Mouse (Mus musculus): ENCODE data around the gene Csgalnact2. TPM values are rescaled to one million over a fixed set of nuclear protein-coding genes. Genes with fewer than 3 reads are reported as not detected.

Gene Csgalnact2
- total and polyA plus RNA-seq, 3 experiments = 2.2 to 6.4 (median 3.0) TPM

DNA sequence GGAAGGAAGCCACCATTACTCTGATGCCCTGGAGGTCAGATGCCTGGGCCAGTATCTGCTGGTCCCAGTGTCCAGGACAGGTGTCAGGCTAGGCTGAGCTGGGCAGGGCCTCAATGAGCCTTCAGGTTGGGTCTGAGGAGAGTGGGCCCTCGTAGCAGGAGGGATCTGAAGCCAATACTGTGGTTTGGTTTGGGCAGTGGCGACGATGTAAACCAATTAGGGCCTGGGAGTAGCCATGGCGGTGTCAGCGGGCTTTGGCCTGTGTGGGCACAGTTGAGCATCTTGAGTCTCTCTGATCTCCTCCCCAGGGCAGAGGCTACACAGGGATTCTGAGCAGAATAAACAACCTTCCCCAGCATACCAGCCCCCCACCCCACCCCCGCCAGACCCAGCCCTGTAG is 55.3 kb downstream of the Csgalnact2 start:
- no peak for DNase-seq (ENCODE audit: extremely low read depth)

DNA sequence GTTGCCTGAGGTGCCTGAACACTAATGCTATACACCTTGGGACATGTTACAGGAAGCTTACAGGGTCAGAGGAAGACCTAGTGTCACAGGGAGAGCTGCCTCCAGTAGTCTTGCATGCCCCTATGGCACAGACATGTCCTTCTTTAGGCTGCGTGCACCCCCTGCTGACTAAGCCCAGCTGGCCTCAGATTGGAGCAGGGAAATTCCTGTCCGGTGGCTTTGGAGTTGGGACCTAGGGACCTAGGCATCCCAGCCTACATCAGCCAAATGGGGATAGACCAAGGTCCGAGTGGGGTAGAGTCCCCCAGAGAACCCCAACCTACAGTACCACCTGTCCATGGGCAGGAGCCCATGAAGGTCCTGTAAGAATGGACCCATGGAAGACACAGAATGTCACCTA is 56.6 kb downstream of the Csgalnact2 start:
- no peaks in the 10 kb centered on the region for H3K9me3 ChIP-seq (replicated peaks; ENCODE audit: low read length)
- dilution Hi-C loops (cut with MboI; ENCODE audit: extremely low pct_ligation_motif_present, extremely low pct_unique_long_range_greater_than_20kb, low sequenced_read_pairs) = no loop called here

More for the DNA sequence above, 55.3 kb downstream of the Csgalnact2 start:
- no peak overlapping the region for H3K9ac ChIP-seq (ENCODE audit: insufficient read depth, low read depth)
- dilution Hi-C loops (cut with MboI; ENCODE audit: extremely low pct_ligation_motif_present, extremely low pct_unique_long_range_greater_than_20kb, low sequenced_read_pairs) (no loop called here), in situ Hi-C loops (cut with MboI; ENCODE audit: low pct_ligation_motif_present, low pct_unique_long_range_greater_than_20kb, low sequenced_read_pairs) (no loop called here)
- TF ChIP-seq JUN (IDR thresholded peaks at IDR 0.05; ENCODE audit: insufficient read depth, low read depth, low read length) (no peak), TBP (conservative IDR thresholded peaks at IDR 0.05; ENCODE audit: low read depth, low read length) (no peak), HCFC1 (IDR thresholded peaks at IDR 0.05; ENCODE audit: low read depth, low read length) (no peak), RAD21 (IDR thresholded peaks at IDR 0.05; ENCODE audit: low read depth, low read length) (no peak), EP300 (IDR thresholded peaks at IDR 0.05; ENCODE audit: low read length) (no peak)
- peaks cover 82% of the 10 kb centered on the region for H3K27me3 ChIP-seq (replicated peaks)
- H3K9me3 ChIP-seq (replicated peaks; ENCODE audit: low read length) = no peaks in the 10 kb centered on the region
- no peaks in the 10 kb centered on the region for H3K79me2 ChIP-seq (replicated peaks; ENCODE audit: control insufficient read depth, extremely low read depth, insufficient read depth, poor library complexity, severe bottlenecking)
- no peaks in the 10 kb centered on the region for H3K4me1 ChIP-seq (ENCODE audit: control insufficient read depth in 1 of 2, insufficient read depth in 2 of 2)
- no peak overlapping the region for H3K4me2 ChIP-seq (ENCODE audit: insufficient read depth, low read depth, poor library complexity, severe bottlenecking)
- H3K36me3 ChIP-seq (replicated peaks in 1 of 2; ENCODE audit: control insufficient read depth in 1 of 2, insufficient read depth in 1 of 2, low read length in 1 of 2) = no peaks in the 10 kb centered on the region
- no peak overlapping the region for H3K27ac ChIP-seq (ENCODE audit: insufficient read depth, low read depth)
- no peak overlapping the region for H3K4me3 ChIP-seq (replicated peaks in 1 of 3; ENCODE audit: low read depth in 2 of 3, low read length in 2 of 3, poor library complexity in 1 of 3)

GRCm38 (mm10) chr6:118080711-118081110 is 58.2 kb downstream of the Csgalnact2 start:
- Histone ChIP-seq H3K27ac (ENCODE audit: insufficient read depth, low read depth) (no peak overlapping the region), H3K4me3 (replicated peaks in 1 of 3; ENCODE audit: low read depth in 2 of 3, low read length in 2 of 3, poor library complexity in 1 of 3) (no peak overlapping the region), H3K9ac (ENCODE audit: insufficient read depth, low read depth) (no peak overlapping the region), H3K79me2 (replicated peaks; ENCODE audit: control insufficient read depth, extremely low read depth, insufficient read depth, poor library complexity, severe bottlenecking) (no peaks in the 10 kb centered on the region), H3K9me3 (replicated peaks; ENCODE audit: low read length) (no peaks in the 10 kb centered on the region), H3K4me1 (ENCODE audit: control insufficient read depth in 1 of 2, insufficient read depth in 2 of 2) (no peaks in the 10 kb centered on the region), H3K36me3 (replicated peaks in 1 of 2; ENCODE audit: control insufficient read depth in 1 of 2, insufficient read depth in 1 of 2, low read length in 1 of 2) (no peaks in the 10 kb centered on the region), H3K4me2 (ENCODE audit: insufficient read depth, low read depth, poor library complexity, severe bottlenecking) (no peak overlapping the region), H3K27me3 (replicated peaks) (peaks cover 91% of the 10 kb centered on the region)
- TF ChIP-seq E2F4 (IDR thresholded peaks at IDR 0.05; ENCODE audit: insufficient replicate concordance, low read depth, low read length) (no peak), RAD21 (IDR thresholded peaks at IDR 0.05; ENCODE audit: low read depth, low read length) (no peak), NRF1 (IDR thresholded peaks at IDR 0.05; ENCODE audit: low read depth, low read length) (no peak), KAT2A (IDR thresholded peaks at IDR 0.05; ENCODE audit: insufficient replicate concordance, low read length) (no peak), MAZ (IDR thresholded peaks at IDR 0.05; ENCODE audit: low read depth, low read length) (no peak)
- no peak for DNase-seq (ENCODE audit: extremely low read depth)
- dilution Hi-C loops (cut with MboI; ENCODE audit: extremely low pct_ligation_motif_present, extremely low pct_unique_long_range_greater_than_20kb, low sequenced_read_pairs) = no loop called here
- in situ Hi-C loops (cut with MboI; ENCODE audit: low pct_ligation_motif_present, low pct_unique_long_range_greater_than_20kb, low sequenced_read_pairs) = no loop called here

More for the DNA sequence above, 56.6 kb downstream of the Csgalnact2 start:
- H3K36me3 ChIP-seq (replicated peaks in 1 of 2; ENCODE audit: control insufficient read depth in 1 of 2, insufficient read depth in 1 of 2, low read length in 1 of 2) = no peaks in the 10 kb centered on the region
- no peak overlapping the region for H3K27ac ChIP-seq (ENCODE audit: insufficient read depth, low read depth)
- H3K4me3 ChIP-seq (replicated peaks in 1 of 3; ENCODE audit: low read depth in 2 of 3, low read length in 2 of 3, poor library complexity in 1 of 3) = no peak overlapping the region
- in situ Hi-C loops (cut with MboI; ENCODE audit: low pct_ligation_motif_present, low pct_unique_long_range_greater_than_20kb, low sequenced_read_pairs) = no loop called here
- H3K4me1 ChIP-seq (ENCODE audit: control insufficient read depth in 1 of 2, insufficient read depth in 2 of 2) = no peaks in the 10 kb centered on the region
- no peak overlapping the region for H3K9ac ChIP-seq (ENCODE audit: insufficient read depth, low read depth)
- DNase-seq (ENCODE audit: extremely low read depth) = no peak
- H3K27me3 ChIP-seq (replicated peaks) = peaks cover 86% of the 10 kb centered on the region
- no peak overlapping the region for H3K4me2 ChIP-seq (ENCODE audit: insufficient read depth, low read depth, poor library complexity, severe bottlenecking)
- TF ChIP-seq CTCF (conservative IDR thresholded peaks at IDR 0.05 in 1 of 2, IDR thresholded peaks at IDR 0.05 in 1 of 2; ENCODE audit: low read depth in 2 of 2, low read length in 2 of 2) (0 out of 4 replicates have a peak, but pooled peaks of 1 of the 2 experiments have one; percentile 1), JUN (IDR thresholded peaks at IDR 0.05; ENCODE audit: insufficient read depth, low read depth, low read length) (no peak), MAX (IDR thresholded peaks at IDR 0.05; ENCODE audit: low read length) (no peak)
- no peaks in the 10 kb centered on the region for H3K79me2 ChIP-seq (replicated peaks; ENCODE audit: control insufficient read depth, extremely low read depth, insufficient read depth, poor library complexity, severe bottlenecking)
